Mouse (Mus musculus): ENCODE measurements at regions not wholly inside any gene's neighbourhood (a gene's known extent, or its start where the extent isn't known, plus 50 kb on each side); places are given as distances from the start of the nearest gene placed in this dataset.

- no peak overlapping the region for H3K9ac ChIP-seq (replicated peaks; ENCODE audit: low read depth)
- H3K36me3 ChIP-seq (ENCODE audit: insufficient read depth, low read length), result no peaks in the 10 kb centered on the region
- H3K27ac ChIP-seq (ENCODE audit: low read length), result no peak overlapping the region
- WGBS, result 82% methylated on average over 10 of the region's 10 CpGs
- no peaks in the 10 kb centered on the region for H3K9me3 ChIP-seq (ENCODE audit: low read length)
- no peak for DNase-seq (ENCODE audit: low spot score)
- TF ChIP-seq CTCF (IDR thresholded peaks at IDR 0.05), result no peak
- H3K27me3 ChIP-seq (replicated peaks; ENCODE audit: insufficient read depth, low read length), result no peaks in the 10 kb centered on the region
- H3K4me1 ChIP-seq (ENCODE audit: insufficient read depth, low read depth, low read length), result no peaks in the 10 kb centered on the region
- H3K4me3 ChIP-seq (ENCODE audit: low read depth, low read length), result no peak overlapping the region
- ATAC-seq, result no peak
- H3K4me2 ChIP-seq (replicated peaks; ENCODE audit: low read depth, low read length), result no peak overlapping the region
Observed at GRCm38 (mm10) chr12:4542191-4542590, 50.2 kb upstream of the Itsn2 start.

GRCm38 (mm10) chr12:4534252-4534651 is 57.3 kb upstream of the Ncoa1 start:
- Histone ChIP-seq H3K4me3 (ENCODE audit: low read depth, low read length) (no peak overlapping the region), H3K27ac (ENCODE audit: low read length) (no peak overlapping the region), H3K4me1 (ENCODE audit: insufficient read depth, low read depth, low read length) (no peaks in the 10 kb centered on the region), H3K9ac (replicated peaks; ENCODE audit: low read depth) (no peak overlapping the region), H3K36me3 (ENCODE audit: insufficient read depth, low read length) (no peaks in the 10 kb centered on the region), H3K4me2 (replicated peaks; ENCODE audit: low read depth, low read length) (no peak overlapping the region), H3K27me3 (replicated peaks; ENCODE audit: insufficient read depth, low read length) (no peaks in the 10 kb centered on the region), H3K9me3 (ENCODE audit: low read length) (no peaks in the 10 kb centered on the region)
- WGBS, result 47% methylated on average over 5 of the region's 5 CpGs
- ATAC-seq (no peak), DNase-seq (ENCODE audit: low spot score) (peak; percentile 25)
- TF ChIP-seq CTCF (IDR thresholded peaks at IDR 0.05) (no peak), EP300 (IDR thresholded peaks at IDR 0.05) (no peak)

- Histone ChIP-seq H3K9me3 (ENCODE audit: low read length) (no peaks in the 10 kb centered on the region), H3K4me3 (ENCODE audit: low read depth, low read length) (no peak overlapping the region), H3K27me3 (replicated peaks; ENCODE audit: insufficient read depth, low read length) (no peaks in the 10 kb centered on the region), H3K4me2 (replicated peaks; ENCODE audit: low read depth, low read length) (no peak overlapping the region), H3K36me3 (ENCODE audit: insufficient read depth, low read length) (no peaks in the 10 kb centered on the region), H3K4me1 (ENCODE audit: insufficient read depth, low read depth, low read length) (no peaks in the 10 kb centered on the region), H3K9ac (replicated peaks; ENCODE audit: low read depth) (no peak overlapping the region), H3K27ac (ENCODE audit: low read length) (no peak overlapping the region)
- no peak for DNase-seq (ENCODE audit: low spot score)
- 73% methylated on average over 2 of the region's 2 CpGs for WGBS
- ATAC-seq, result no peak
- TF ChIP-seq CTCF (IDR thresholded peaks at IDR 0.05), result no peak
- no peak for TF ChIP-seq EP300 (IDR thresholded peaks at IDR 0.05)
Observed at GRCm38 (mm10) chr12:4533710-4534109, 56.7 kb upstream of the Ncoa1 start.

- H3K36me3 ChIP-seq (ENCODE audit: insufficient read depth, low read length), result no peaks in the 10 kb centered on the region
- H3K9ac ChIP-seq (replicated peaks; ENCODE audit: low read depth), result no peak overlapping the region
- WGBS, result 73% methylated on average over 3 of the region's 3 CpGs
- no peak overlapping the region for H3K4me2 ChIP-seq (replicated peaks; ENCODE audit: low read depth, low read length)
- no peak overlapping the region for H3K27ac ChIP-seq (ENCODE audit: low read length)
- DNase-seq (ENCODE audit: low spot score) (no peak), ATAC-seq (no peak)
- H3K9me3 ChIP-seq (ENCODE audit: low read length), result no peaks in the 10 kb centered on the region
- no peak overlapping the region for H3K4me3 ChIP-seq (ENCODE audit: low read depth, low read length)
- TF ChIP-seq CTCF (IDR thresholded peaks at IDR 0.05) (no peak), EP300 (IDR thresholded peaks at IDR 0.05) (no peak)
- no peaks in the 10 kb centered on the region for H3K27me3 ChIP-seq (replicated peaks; ENCODE audit: insufficient read depth, low read length)
- no peaks in the 10 kb centered on the region for H3K4me1 ChIP-seq (ENCODE audit: insufficient read depth, low read depth, low read length)
Observed at GRCm38 (mm10) chr12:4532707-4533106, 55.7 kb upstream of the Ncoa1 start.

GRCm38 (mm10) chr12:4527027-4527426 is 50.0 kb upstream of the Ncoa1 start:
- ATAC-seq (peak; percentile 63), DNase-seq (ENCODE audit: low spot score) (peak; percentile 72)
- Histone ChIP-seq H3K4me3 (ENCODE audit: low read depth, low read length) (no peak overlapping the region), H3K36me3 (ENCODE audit: insufficient read depth, low read length) (no peaks in the 10 kb centered on the region), H3K4me1 (ENCODE audit: insufficient read depth, low read depth, low read length) (peaks cover 8% of the 10 kb centered on the region; the same call in 1 of the 2 replicates), H3K4me2 (replicated peaks; ENCODE audit: low read depth, low read length) (no peak overlapping the region), H3K9me3 (ENCODE audit: low read length) (no peaks in the 10 kb centered on the region), H3K27ac (ENCODE audit: low read length) (no peak overlapping the region), H3K27me3 (replicated peaks; ENCODE audit: insufficient read depth, low read length) (no peaks in the 10 kb centered on the region), H3K9ac (replicated peaks; ENCODE audit: low read depth) (no peak overlapping the region)
- 41% methylated on average over 2 of the region's 2 CpGs for WGBS
- TF ChIP-seq EP300 (IDR thresholded peaks at IDR 0.05), result no peak
- no peak for TF ChIP-seq CTCF (IDR thresholded peaks at IDR 0.05)
